Mouse (Mus musculus) liver, embryonic 16.5 days (tissue): Measurements from ENCODE around the gene Lcmt1. TPM values are rescaled to one million over a fixed set of nuclear protein-coding genes. Genes with fewer than 3 reads are reported as not detected.
A peak's percentile ranks its signal among the peaks of the same experiment; 100 is the strongest.

Experiments
- ATAC-seq: fragments of 200-750 bp; cut with Nextera tagmentation; 2 replicates; pipeline ENCODE4 v1.8.0; 2017; ENCODE audit warnings: low read depth, mild to moderate bottlenecking, moderate number of reproducible peaks, moderate library complexity
- H3K27ac ChIP-seq: fragments of 300-500 bp; sonication (generic); 2 replicates; pipeline ENCODE4 v1.5.1; 2014; ENCODE audit warnings: mild to moderate bottlenecking, low read length
- H3K27me3 ChIP-seq: fragments of 300-500 bp; sonication (generic); 2 replicates; pipeline ENCODE4 v1.6.1; 2014; ENCODE audit warnings: low read depth, low read length, mixed read lengths; ENCODE audit not compliant: control insufficient read depth, insufficient read depth
- H3K36me3 ChIP-seq: fragments of 300-500 bp; sonication (generic); 2 replicates; pipeline ENCODE4 v1.6.1; 2014; ENCODE audit warnings: mild to moderate bottlenecking; ENCODE audit not compliant: control insufficient read depth, insufficient read depth
- H3K4me1 ChIP-seq: fragments of 300-500 bp; sonication (generic); 2 replicates; pipeline ENCODE4 v1.6.1; 2014; ENCODE audit warnings: low read depth, low read length, mixed read lengths; ENCODE audit not compliant: control insufficient read depth
- H3K4me2 ChIP-seq: fragments of 300-500 bp; sonication (generic); 2 replicates; pipeline ENCODE4 v1.6.1; 2014; ENCODE audit warnings: low read depth, low read length, mixed read lengths
- H3K4me3 ChIP-seq: fragments of 300-500 bp; sonication (generic); 2 replicates; pipeline ENCODE4 v1.5.1; 2014; ENCODE audit warnings: low read depth, mild to moderate bottlenecking, low read length
- H3K9ac ChIP-seq: fragments of 300-500 bp; sonication (generic); 2 replicates; pipeline ENCODE4 v1.6.1; 2014; ENCODE audit warnings: low read depth, low read length
- H3K9me3 ChIP-seq: fragments of 300-500 bp; sonication (generic); replicated peaks from 2 replicates; pipeline ENCODE4 v1.6.1; 2016; ENCODE audit warnings: low read length; ENCODE audit not compliant: control insufficient read depth
- WGBS: fragments of 180-500 bp; shearing (Covaris S2); extraction: QIAGEN DNeasy Blood & Tissue Kit; methylation state at CpG from one replicate; pipeline ENCODE4 v1.1.7; 2014; ENCODE audit not compliant: insufficient replicate concordance; 5-methylcytosine and 5-hydroxymethylcytosine counted together
- polyA plus RNA-seq: library from polyadenylated mRNA; unstranded; fragments of >200 nt; fragmentation: Nextera tagmentation; extraction: Ambion mirVana; gene quantifications from 2 replicates; pipeline ENCODE4 v1.2.1, GENCODE M21; 2015

Gene Lcmt1
- polyA plus RNA-seq, 1 experiment from 2014 or later: 18.4 TPM

DNA sequence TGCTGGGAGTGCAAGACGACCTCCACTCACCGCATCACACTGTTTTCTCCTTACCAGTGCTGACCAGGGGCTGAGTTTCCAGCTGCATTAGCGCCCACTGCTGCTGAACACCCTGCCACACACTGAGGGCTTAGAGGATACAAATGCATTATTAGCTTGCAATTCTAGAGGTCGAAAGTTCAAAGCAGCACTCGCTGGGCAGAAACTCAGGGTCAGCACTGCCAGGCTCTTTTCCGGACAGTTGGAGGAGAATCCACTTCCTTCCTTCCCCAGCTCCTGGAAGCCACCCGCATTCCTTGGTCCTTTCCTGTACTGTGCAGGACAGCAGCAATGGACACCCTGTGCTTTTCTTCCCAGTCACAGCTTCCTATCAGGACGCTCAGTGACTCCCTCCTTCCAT is 31.2 kb upstream of the Lcmt1 start:
- H3K27me3 ChIP-seq: no peaks in the 10 kb centered on the region
- no peak overlapping the region for H3K9ac ChIP-seq
- no peak overlapping the region for H3K4me3 ChIP-seq
- ATAC-seq: peak; percentile 43; the same call in 1 of the 2 replicates
- no peak overlapping the region for H3K27ac ChIP-seq
- peaks cover 2% of the 10 kb centered on the region; the same call in 1 of the 2 replicates for H3K4me1 ChIP-seq
- H3K9me3 ChIP-seq: no peaks in the 10 kb centered on the region
- 68% methylated on average over 8 of the region's 8 CpGs for WGBS
- H3K36me3 ChIP-seq: no peaks in the 10 kb centered on the region
- H3K4me2 ChIP-seq: no peak overlapping the region

GRCm38 (mm10) chr7:123341896-123342295 is 27.7 kb upstream of the Lcmt1 start:
- Histone ChIP-seq H3K36me3 (no peaks in the 10 kb centered on the region), H3K9ac (no peak overlapping the region), H3K4me1 (no peaks in the 10 kb centered on the region; the same call in 1 of the 2 replicates), H3K4me2 (no peak overlapping the region), H3K27me3 (no peaks in the 10 kb centered on the region), H3K9me3 (no peaks in the 10 kb centered on the region), H3K27ac (no peak overlapping the region), H3K4me3 (no peak overlapping the region)
- ATAC-seq: no peak
- 74% methylated on average over 5 of the region's 5 CpGs for WGBS

DNA sequence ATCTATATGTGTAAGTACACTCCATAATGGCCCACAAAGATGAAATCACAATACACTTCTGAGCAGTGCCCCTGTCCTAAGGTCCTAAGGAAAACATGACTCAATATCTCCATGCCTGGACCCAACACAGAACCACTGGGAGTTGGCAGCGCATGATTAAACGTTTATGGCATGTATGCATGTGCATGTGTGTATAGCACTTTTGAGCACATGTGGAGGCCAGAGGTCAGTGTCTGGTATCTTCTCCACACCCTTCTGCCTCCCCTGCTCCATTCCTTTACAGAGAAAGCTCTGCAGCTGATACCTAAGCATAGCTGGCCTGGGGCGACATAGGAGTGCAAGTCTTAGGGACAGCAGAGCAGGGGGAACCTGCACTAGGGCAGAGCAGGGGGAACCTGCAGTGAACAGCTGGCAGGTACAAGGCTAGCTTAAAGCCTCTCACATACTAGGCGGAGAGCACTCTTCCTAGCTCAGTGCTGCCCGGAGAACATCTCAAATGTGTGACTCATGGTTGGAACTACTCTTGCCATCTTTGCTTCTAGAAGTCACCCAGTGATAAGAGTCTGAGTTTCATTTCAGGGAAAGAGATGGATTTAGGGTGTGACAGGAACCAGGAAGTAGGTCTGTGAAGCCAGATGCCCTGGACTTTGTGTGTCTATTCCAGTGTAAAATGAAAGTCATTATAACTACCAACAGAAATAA is 25.4 kb upstream of the Lcmt1 start:
- H3K4me2 ChIP-seq: no peak overlapping the region
- no peak overlapping the region for H3K4me3 ChIP-seq
- WGBS: 78% methylated on average over 5 of the region's 5 CpGs
- no peaks in the 10 kb centered on the region for H3K36me3 ChIP-seq
- no peaks in the 10 kb centered on the region for H3K27me3 ChIP-seq
- no peak for ATAC-seq
- H3K27ac ChIP-seq: no peak overlapping the region
- H3K9ac ChIP-seq: no peak overlapping the region
- no peaks in the 10 kb centered on the region for H3K9me3 ChIP-seq
- no peaks in the 10 kb centered on the region; the same call in 1 of the 2 replicates for H3K4me1 ChIP-seq

DNA sequence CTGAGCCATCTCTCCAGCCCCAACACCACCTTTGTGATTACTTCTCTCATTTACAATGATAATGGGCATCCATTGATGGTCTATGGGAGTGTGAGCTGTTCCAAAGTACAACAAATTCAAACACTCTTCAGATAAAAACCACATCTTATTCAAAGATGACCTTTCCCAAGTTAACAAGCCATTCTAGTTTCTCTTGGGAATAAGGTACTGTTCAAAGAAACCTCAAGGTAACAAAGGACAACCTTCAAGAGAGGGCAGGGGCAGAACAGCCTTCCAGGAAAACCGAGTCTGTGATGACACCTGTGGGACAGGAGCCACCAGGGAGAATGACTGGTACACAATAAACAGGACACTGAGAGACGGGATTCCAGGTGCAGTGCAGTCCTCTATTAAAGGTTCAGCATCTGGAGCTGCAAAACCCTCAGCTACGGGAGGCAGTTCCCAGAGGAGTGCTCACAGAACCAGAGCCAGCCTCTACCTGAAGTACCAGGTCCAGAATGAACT is 24.5 kb upstream of the Lcmt1 start:
- no peak overlapping the region for H3K27ac ChIP-seq
- ATAC-seq: no peak

DNA sequence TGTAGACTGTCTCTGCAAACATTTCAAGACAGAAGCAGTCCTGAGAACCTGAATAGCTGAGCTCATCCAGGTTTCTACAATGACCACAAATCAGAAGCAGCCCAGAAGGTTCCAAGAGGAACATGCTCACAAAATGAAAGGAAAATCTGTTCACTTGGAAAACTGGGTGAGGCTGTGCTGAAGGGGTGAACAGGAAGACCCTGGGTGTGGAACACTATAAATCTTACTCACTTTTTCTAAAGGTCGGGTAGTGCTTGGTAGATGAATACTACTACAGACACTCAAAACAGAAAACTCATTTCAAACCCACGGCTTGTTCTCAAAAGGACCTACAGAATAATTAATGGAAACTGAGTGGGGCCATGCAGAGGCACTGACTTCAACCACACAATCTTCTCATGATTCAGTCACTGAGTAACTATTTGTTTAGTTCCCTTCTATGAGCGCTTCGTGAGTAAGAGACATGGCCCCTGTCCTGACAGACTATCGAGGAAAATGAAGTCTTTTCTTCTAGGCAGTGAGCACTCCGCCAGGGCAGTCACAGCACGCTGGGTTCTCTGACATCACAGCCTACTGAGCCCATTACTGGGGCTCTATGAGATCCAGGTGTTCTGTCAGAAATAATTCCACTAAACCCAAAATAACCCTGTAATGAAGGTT is 22.8 kb upstream of the Lcmt1 start:
- no peak overlapping the region for H3K4me2 ChIP-seq
- H3K4me3 ChIP-seq: no peak overlapping the region
- H3K27me3 ChIP-seq: no peaks in the 10 kb centered on the region
- H3K27ac ChIP-seq: no peak overlapping the region
- peaks cover 5% of the 10 kb centered on the region for H3K4me1 ChIP-seq
- 76% methylated on average over 7 of the region's 7 CpGs for WGBS
- H3K9me3 ChIP-seq: no peaks in the 10 kb centered on the region
- ATAC-seq: no peak
- H3K36me3 ChIP-seq: no peaks in the 10 kb centered on the region
- no peak overlapping the region for H3K9ac ChIP-seq

More for the DNA sequence above, 24.5 kb upstream of the Lcmt1 start:
- H3K9me3 ChIP-seq: no peaks in the 10 kb centered on the region
- no peaks in the 10 kb centered on the region for H3K27me3 ChIP-seq
- H3K4me3 ChIP-seq: no peak overlapping the region
- H3K4me1 ChIP-seq: peaks cover under 1% of the 10 kb centered on the region
- no peak overlapping the region for H3K4me2 ChIP-seq
- H3K36me3 ChIP-seq: no peaks in the 10 kb centered on the region
- H3K9ac ChIP-seq: no peak overlapping the region
- WGBS: 82% methylated on average over 3 of the region's 3 CpGs

DNA sequence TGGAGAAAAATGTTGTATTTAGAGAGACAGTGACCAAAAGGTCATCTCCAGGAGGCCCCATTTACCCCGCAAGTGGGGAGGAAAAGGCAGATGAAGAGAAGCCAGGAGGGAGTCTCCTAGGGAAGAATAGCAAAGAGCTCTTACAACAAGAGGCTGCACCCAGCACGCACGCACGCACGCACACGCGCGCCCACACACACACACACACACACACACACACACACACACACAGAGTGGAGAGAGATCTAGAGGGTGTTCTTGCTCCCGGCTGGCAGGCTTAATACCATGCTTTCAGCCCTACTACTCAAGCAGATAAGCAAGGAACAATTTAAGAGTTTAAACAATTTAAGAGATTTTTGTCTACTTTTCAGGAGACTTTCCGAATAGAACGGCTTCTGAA is 19.8 kb upstream of the Lcmt1 start:
- Histone ChIP-seq H3K9ac (no peak overlapping the region), H3K27ac (no peak overlapping the region), H3K27me3 (no peaks in the 10 kb centered on the region), H3K4me3 (no peak overlapping the region), H3K4me2 (no peak overlapping the region), H3K36me3 (no peaks in the 10 kb centered on the region), H3K9me3 (no peaks in the 10 kb centered on the region), H3K4me1 (peaks cover 31% of the 10 kb centered on the region)
- WGBS: 77% methylated on average over 11 of the region's 11 CpGs
- no peak for ATAC-seq

DNA sequence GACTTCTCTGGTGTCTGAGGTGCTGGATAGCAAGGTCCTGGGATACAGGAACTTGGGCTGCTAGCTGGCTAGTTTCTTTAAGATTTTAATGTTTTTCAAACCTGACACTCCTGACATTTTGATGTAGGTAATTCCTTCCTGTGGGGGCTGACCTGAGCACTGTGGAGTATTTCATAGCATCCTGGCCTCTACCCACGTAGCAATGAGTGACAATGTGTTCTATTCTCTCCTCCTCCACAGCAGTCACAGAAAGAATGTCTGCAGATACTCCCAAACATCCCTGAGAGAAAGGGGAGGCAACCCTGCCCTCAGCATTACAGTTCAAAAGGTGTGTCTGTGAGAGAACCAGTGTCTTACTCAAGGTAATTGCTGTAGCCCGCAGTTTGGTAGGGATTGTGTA is 19.3 kb upstream of the Lcmt1 start:
- ATAC-seq: no peak
- Histone ChIP-seq H3K4me1 (peaks cover 35% of the 10 kb centered on the region), H3K4me3 (no peak overlapping the region), H3K27ac (no peak overlapping the region), H3K27me3 (no peaks in the 10 kb centered on the region), H3K4me2 (no peak overlapping the region), H3K9ac (no peak overlapping the region), H3K9me3 (no peaks in the 10 kb centered on the region), H3K36me3 (no peaks in the 10 kb centered on the region)
- WGBS: 67% methylated on average over 2 of the region's 2 CpGs

DNA sequence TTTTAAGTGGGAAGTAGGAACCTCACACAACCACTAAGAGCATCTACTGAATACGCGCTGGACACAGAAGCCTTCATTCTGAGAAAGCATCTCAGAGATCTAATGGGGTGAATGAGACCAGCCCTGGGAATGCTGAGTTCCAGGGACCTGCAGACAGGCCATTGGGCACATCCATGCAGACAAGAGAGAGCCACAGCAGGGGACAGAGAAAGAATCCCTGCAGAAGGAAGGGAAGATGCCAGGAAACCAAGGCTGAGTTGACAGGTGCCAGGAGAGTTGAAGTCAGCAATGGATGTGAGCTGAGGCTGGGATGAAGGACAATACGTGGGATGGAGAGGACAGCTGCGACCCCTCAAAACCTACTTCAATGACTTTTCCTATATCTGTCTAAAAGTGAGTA is 16.5 kb upstream of the Lcmt1 start:
- H3K27ac ChIP-seq: peak overlapping the region; percentile 65
- H3K27me3 ChIP-seq: no peaks in the 10 kb centered on the region
- no peak for ATAC-seq
- no peak overlapping the region for H3K4me3 ChIP-seq
- 87% methylated on average over 4 of the region's 4 CpGs for WGBS
- H3K4me2 ChIP-seq: peak overlapping the region; percentile 59; the same call in 1 of the 2 replicates
- peaks cover 5% of the 10 kb centered on the region; the same call in 1 of the 2 replicates for H3K36me3 ChIP-seq
- H3K9me3 ChIP-seq: no peaks in the 10 kb centered on the region
- no peak overlapping the region for H3K9ac ChIP-seq
- H3K4me1 ChIP-seq: peaks cover 56% of the 10 kb centered on the region

DNA sequence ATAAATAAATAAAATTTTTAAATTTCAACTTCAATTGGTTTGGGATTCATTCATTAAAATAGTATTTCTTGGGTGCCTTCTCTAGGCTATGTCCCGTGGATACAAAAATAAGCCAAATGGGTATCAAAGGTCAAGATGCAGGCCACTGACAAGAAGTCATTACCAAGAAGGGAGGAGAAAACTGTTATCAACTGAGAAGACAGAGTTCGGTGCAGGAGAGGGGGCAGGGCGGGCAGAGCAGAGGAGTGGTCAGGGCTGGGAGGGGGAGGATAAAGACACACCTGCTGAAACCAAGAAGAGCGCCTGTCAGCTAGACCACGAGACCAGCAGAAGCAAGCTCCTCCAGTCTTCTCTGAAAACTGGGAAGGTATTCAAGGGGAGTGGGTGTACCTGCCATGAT is 15.7 kb upstream of the Lcmt1 start:
- peak overlapping the region; percentile 32; the same call in 1 of the 2 replicates for H3K9ac ChIP-seq
- H3K4me2 ChIP-seq: peak overlapping the region; percentile 59
- peaks cover 5% of the 10 kb centered on the region; the same call in 1 of the 2 replicates for H3K36me3 ChIP-seq
- ATAC-seq: peak; percentile 95
- WGBS: 10% methylated on average over 5 of the region's 5 CpGs
- no peaks in the 10 kb centered on the region for H3K9me3 ChIP-seq
- peaks cover 56% of the 10 kb centered on the region for H3K4me1 ChIP-seq
- H3K27ac ChIP-seq: peak overlapping the region; percentile 67
- peak overlapping the region; percentile 29 for H3K4me3 ChIP-seq
- H3K27me3 ChIP-seq: no peaks in the 10 kb centered on the region
